Mouse (Mus musculus) lung, embryonic 15.5 days (tissue): Measurements from ENCODE around the gene Cse1l. TPM values are rescaled to one million over a fixed set of nuclear protein-coding genes. Genes with fewer than 3 reads are reported as not detected.
A peak's percentile ranks its signal among the peaks of the same experiment; 100 is the strongest.

Source experiments
- ATAC-seq: fragments of 200-750 bp; cut with Nextera tagmentation; 2 replicates; pipeline ENCODE4 v1.8.0; 2017; ENCODE audit warnings: moderate number of reproducible peaks, borderline replicate concordance; ENCODE audit not compliant: low FRiP score, low TSS enrichment; ENCODE audit errors: extremely low read depth
- H3K27ac ChIP-seq: fragments of 300-500 bp; sonication (generic); 2 replicates; pipeline ENCODE4 v1.5.1; 2015; ENCODE audit warnings: moderate library complexity, mild to moderate bottlenecking, inconsistent platforms
- H3K27me3 ChIP-seq: fragments of 300-500 bp; sonication (generic); 2 replicates; pipeline ENCODE4 v1.6.1; 2015; ENCODE audit warnings: inconsistent platforms
- H3K36me3 ChIP-seq: fragments of 300-500 bp; sonication (generic); 2 replicates; pipeline ENCODE4 v1.6.1; 2015; ENCODE audit warnings: inconsistent platforms
- H3K4me1 ChIP-seq: fragments of 300-500 bp; sonication (generic); 2 replicates; pipeline ENCODE4 v1.6.1; 2015; ENCODE audit warnings: inconsistent platforms
- H3K4me2 ChIP-seq: fragments of 300-500 bp; sonication (generic); 2 replicates; pipeline ENCODE4 v1.6.1; 2015; ENCODE audit warnings: inconsistent platforms, mild to moderate bottlenecking, moderate library complexity
- H3K4me3 ChIP-seq: fragments of 300-500 bp; sonication (generic); 2 replicates; pipeline ENCODE4 v1.5.1; 2015; ENCODE audit warnings: mild to moderate bottlenecking, inconsistent platforms
- H3K9ac ChIP-seq: fragments of 300-500 bp; sonication (generic); 2 replicates; pipeline ENCODE4 v1.6.1; 2015; ENCODE audit warnings: inconsistent platforms
- H3K9me3 ChIP-seq: fragments of 300-500 bp; sonication (generic); 2 replicates; pipeline ENCODE4 v1.6.1; 2016; ENCODE audit warnings: inconsistent platforms
- WGBS: fragments of 180-500 bp; shearing (Covaris S2); methylation state at CpG from one replicate; pipeline ENCODE4 v1.1.7; 2015; 5-methylcytosine and 5-hydroxymethylcytosine counted together
- polyA plus RNA-seq: library from polyadenylated mRNA; unstranded; fragments of >200 nt; fragmentation: Nextera tagmentation; extraction: Ambion mirVana; gene quantifications from 2 replicates; pipeline ENCODE4 v1.2.1, GENCODE M21; 2015

Cse1l gene
- polyA plus RNA-seq, 1 experiment from 2014 or later = 127 TPM

GRCm38 (mm10) chr2:166990861-166991260, 85.0 kb downstream of the Cse1l start:
- WGBS = 69% methylated on average over 7 of the region's 7 CpGs
- ATAC-seq = no peak
- no peaks in the 10 kb centered on the region for H3K36me3 ChIP-seq
- no peaks in the 10 kb centered on the region for H3K27me3 ChIP-seq
- no peak overlapping the region for H3K27ac ChIP-seq
- no peaks in the 10 kb centered on the region for H3K9me3 ChIP-seq
- no peak overlapping the region for H3K4me3 ChIP-seq
- no peak overlapping the region for H3K9ac ChIP-seq
- H3K4me2 ChIP-seq = no peak overlapping the region
- H3K4me1 ChIP-seq = peaks cover 43% of the 10 kb centered on the region

GRCm38 (mm10) chr2:166991945-166992344, 86.1 kb downstream of the Cse1l start:
- H3K9me3 ChIP-seq = no peaks in the 10 kb centered on the region
- H3K36me3 ChIP-seq = no peaks in the 10 kb centered on the region
- H3K27ac ChIP-seq = no peak overlapping the region
- no peak overlapping the region for H3K9ac ChIP-seq
- peaks cover 48% of the 10 kb centered on the region for H3K4me1 ChIP-seq
- no peak for ATAC-seq
- no peaks in the 10 kb centered on the region for H3K27me3 ChIP-seq
- no peak overlapping the region for H3K4me3 ChIP-seq
- no peak overlapping the region for H3K4me2 ChIP-seq

GRCm38 (mm10) chr2:166995021-166995795, 89.4 kb downstream of the Cse1l start:
- H3K4me3 ChIP-seq = peak overlapping the region; percentile 79
- H3K4me1 ChIP-seq = peaks cover 48% of the 10 kb centered on the region
- H3K9ac ChIP-seq = peak overlapping the region; percentile 94
- H3K27ac ChIP-seq = peak overlapping the region; percentile 97
- peak; percentile 3 for ATAC-seq
- no peaks in the 10 kb centered on the region for H3K36me3 ChIP-seq
- WGBS = under 1% methylated on average over 28 of the region's 28 CpGs
- H3K27me3 ChIP-seq = no peaks in the 10 kb centered on the region
- H3K4me2 ChIP-seq = peak overlapping the region; percentile 60
- no peaks in the 10 kb centered on the region for H3K9me3 ChIP-seq

Other genes starting within 250 kb of the Cse1l start
- 10.2 and 10.6 TPM in 2 replicates for gene Prex1, start 192.2 kb upstream of the Cse1l start, polyA plus RNA-seq
- gene Trp53rkb, start 113.5 kb upstream of the Cse1l start, polyA plus RNA-seq = 6.8 and 7.5 TPM in 2 replicates
- gene Arfgef2, start 100.5 kb upstream of the Cse1l start, polyA plus RNA-seq = 4.2 and 5.0 TPM in 2 replicates
- 77.4 and 85.7 TPM in 2 replicates for gene Stau1, start 90.3 kb downstream of the Cse1l start, polyA plus RNA-seq
- gene Ddx27, start 109.2 kb downstream of the Cse1l start, polyA plus RNA-seq = 45.2 and 49.2 TPM in 2 replicates
- gene Znfx1, start 157.0 kb downstream of the Cse1l start, polyA plus RNA-seq = 6.8 and 7.6 TPM in 2 replicates